Mouse (Mus musculus): ENCODE data around the gene Mtcp1. TPM values are rescaled to one million over a fixed set of nuclear protein-coding genes. Genes with fewer than 3 reads are reported as not detected.
A peak's percentile ranks its signal among the peaks of the same experiment; 100 is the strongest.

The Mtcp1 gene
- 7.0 and 9.8 TPM in 2 replicates for polyA plus RNA-seq (2011; ENCODE audit: insufficient read length, low read depth, missing spikeins)

- no peak for TF ChIP-seq CTCF (IDR thresholded peaks at IDR 0.05; ENCODE audit: borderline replicate concordance, insufficient read depth, low read length)
- TF ChIP-seq POLR2A (IDR thresholded peaks at IDR 0.05; ENCODE audit: low read depth, low read length), result peak; percentile 89
Observed at GRCm38 (mm10) chrX:75415936-75416785, at the start of gene Mtcp1, which contains the start of the genes Cmc4 and Brcc3. Gene Mtcp1 (minus strand): TSS chrX:75416588. Gene Cmc4 (minus strand): TSS chrX:75416584. Gene Brcc3 (plus strand): TSS chrX:75416628.

GRCm38 (mm10) chrX:75454597-75454996, 38.2 kb upstream of the Mtcp1 start:
- no peak overlapping the region for H3K27ac ChIP-seq (ENCODE audit: insufficient read depth, low read length)
- TF ChIP-seq CTCF (IDR thresholded peaks at IDR 0.05; ENCODE audit: borderline replicate concordance, insufficient read depth, low read length) (no peak), POLR2A (IDR thresholded peaks at IDR 0.05; ENCODE audit: low read depth, low read length) (no peak)

More at GRCm38 (mm10) chrX:75415936-75416785, at the start of gene Mtcp1, which contains the start of the genes Cmc4 and Brcc3:
- Histone ChIP-seq H3K4me3 (ENCODE audit: insufficient read depth, low read length) (peak within 1 kb of the TSS; percentile 53), H3K27ac (ENCODE audit: insufficient read depth, low read length) (peak within 1 kb of the TSS; percentile 69), H3K4me1 (ENCODE audit: control insufficient read depth, insufficient read depth, low read length) (no peaks in the 10 kb centered on the region)

GRCm38 (mm10) chrX:75409711-75410110, 6.7 kb downstream of the Mtcp1 start:
- Histone ChIP-seq H3K4me3 (ENCODE audit: insufficient read depth, low read length) (no peak overlapping the region), H3K4me1 (ENCODE audit: control insufficient read depth, insufficient read depth, low read length) (no peaks in the 10 kb centered on the region), H3K27ac (ENCODE audit: insufficient read depth, low read length) (no peak overlapping the region)
- TF ChIP-seq POLR2A (IDR thresholded peaks at IDR 0.05; ENCODE audit: low read depth, low read length), result no peak

More at GRCm38 (mm10) chrX:75454597-75454996, 38.2 kb upstream of the Mtcp1 start:
- Histone ChIP-seq H3K4me1 (ENCODE audit: control insufficient read depth, insufficient read depth, low read length) (no peaks in the 10 kb centered on the region), H3K4me3 (ENCODE audit: insufficient read depth, low read length) (no peak overlapping the region)

DNA sequence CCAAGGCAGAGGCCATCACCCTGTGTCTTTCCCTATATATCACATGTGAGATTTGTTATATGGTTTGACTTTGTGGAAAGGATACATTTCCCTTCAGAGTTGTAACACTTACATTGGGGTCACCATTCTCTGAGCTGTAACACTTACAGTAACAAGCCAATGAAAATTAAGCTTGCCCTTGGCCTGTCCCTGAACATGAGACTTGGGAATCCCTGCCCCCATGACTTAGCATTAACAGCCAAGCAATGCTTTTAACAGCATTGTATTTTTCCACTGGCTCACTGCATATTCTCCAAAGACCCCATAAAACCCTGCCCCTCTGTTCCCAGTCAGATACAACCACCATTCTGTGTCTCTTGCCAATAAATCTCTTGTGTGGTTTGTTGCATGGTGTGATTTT, 13.0 kb downstream of the Mtcp1 start:
- no peak overlapping the region for H3K4me3 ChIP-seq (ENCODE audit: insufficient read depth, low read length)
- H3K27ac ChIP-seq (ENCODE audit: insufficient read depth, low read length), result no peak overlapping the region
- TF ChIP-seq POLR2A (IDR thresholded peaks at IDR 0.05; ENCODE audit: low read depth, low read length) (no peak), CTCF (IDR thresholded peaks at IDR 0.05; ENCODE audit: borderline replicate concordance, insufficient read depth, low read length) (no peak)
- H3K4me1 ChIP-seq (ENCODE audit: control insufficient read depth, insufficient read depth, low read length), result no peaks in the 10 kb centered on the region

- TF ChIP-seq CTCF (IDR thresholded peaks at IDR 0.05; ENCODE audit: borderline replicate concordance, insufficient read depth, low read length), result no peak
- no peak for TF ChIP-seq POLR2A (IDR thresholded peaks at IDR 0.05; ENCODE audit: low read depth, low read length)
- H3K27ac ChIP-seq (ENCODE audit: insufficient read depth, low read length), result no peak overlapping the region
- H3K4me1 ChIP-seq (ENCODE audit: control insufficient read depth, insufficient read depth, low read length), result no peaks in the 10 kb centered on the region
- H3K4me3 ChIP-seq (ENCODE audit: insufficient read depth, low read length), result no peak overlapping the region
Observed at GRCm38 (mm10) chrX:75402668-75403067, 13.7 kb downstream of the Mtcp1 start.

- Histone ChIP-seq H3K27ac (ENCODE audit: insufficient read depth, low read length) (no peak overlapping the region), H3K4me3 (ENCODE audit: insufficient read depth, low read length) (no peak overlapping the region), H3K4me1 (ENCODE audit: control insufficient read depth, insufficient read depth, low read length) (no peaks in the 10 kb centered on the region)
- no peak for TF ChIP-seq POLR2A (IDR thresholded peaks at IDR 0.05; ENCODE audit: low read depth, low read length)
- no peak for TF ChIP-seq CTCF (IDR thresholded peaks at IDR 0.05; ENCODE audit: borderline replicate concordance, insufficient read depth, low read length)
Observed at GRCm38 (mm10) chrX:75399471-75399870, 16.9 kb downstream of the Mtcp1 start.

GRCm38 (mm10) chrX:75382195-75382771, 34.1 kb downstream of the Mtcp1 start, which contains the start of the genes Fundc2 and F8:
Gene Fundc2 (plus strand): TSS chrX:75382399.
Gene F8 (minus strand): TSS chrX:75382615.
- TF ChIP-seq CTCF (IDR thresholded peaks at IDR 0.05; ENCODE audit: borderline replicate concordance, insufficient read depth, low read length) (no peak), POLR2A (IDR thresholded peaks at IDR 0.05; ENCODE audit: low read depth, low read length) (peak; percentile 78)
- Histone ChIP-seq H3K4me3 (ENCODE audit: insufficient read depth, low read length) (peak within 1 kb of the TSS; percentile 70), H3K27ac (ENCODE audit: insufficient read depth, low read length) (no peak within 1 kb of the TSS; the same call in 1 of the 2 replicates), H3K4me1 (ENCODE audit: control insufficient read depth, insufficient read depth, low read length) (no peaks in the 10 kb centered on the region)

- no peak overlapping the region for H3K27ac ChIP-seq (ENCODE audit: insufficient read depth, low read length)
- no peaks in the 10 kb centered on the region for H3K4me1 ChIP-seq (ENCODE audit: control insufficient read depth, insufficient read depth, low read length)
- H3K4me3 ChIP-seq (ENCODE audit: insufficient read depth, low read length), result peak overlapping the region; percentile 38
- no peak for TF ChIP-seq POLR2A (IDR thresholded peaks at IDR 0.05; ENCODE audit: low read depth, low read length)
- no peak for TF ChIP-seq CTCF (IDR thresholded peaks at IDR 0.05; ENCODE audit: borderline replicate concordance, insufficient read depth, low read length)
Observed at GRCm38 (mm10) chrX:75381699-75382098, 34.7 kb downstream of the Mtcp1 start.

DNA sequence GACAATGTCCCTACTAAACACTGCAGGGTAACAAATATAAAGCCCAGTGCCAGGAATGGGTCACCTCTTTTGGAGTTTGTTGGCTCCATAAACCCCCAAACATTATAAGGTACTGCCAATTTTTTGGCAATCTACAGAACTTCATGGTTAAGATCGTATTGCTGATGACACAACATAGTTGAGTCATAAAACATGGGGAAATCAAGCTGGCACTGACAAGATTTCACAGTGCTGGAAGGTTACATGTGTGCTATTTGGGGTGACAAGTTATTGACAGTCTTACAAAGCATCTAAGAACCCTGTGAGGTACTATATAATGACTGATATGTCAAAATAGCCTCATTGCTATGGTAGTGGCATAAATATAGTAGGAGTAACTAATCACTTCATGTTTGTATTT, 35.2 kb downstream of the Mtcp1 start:
- H3K4me1 ChIP-seq (ENCODE audit: control insufficient read depth, insufficient read depth, low read length), result no peaks in the 10 kb centered on the region
- H3K4me3 ChIP-seq (ENCODE audit: insufficient read depth, low read length), result no peak overlapping the region
- no peak overlapping the region for H3K27ac ChIP-seq (ENCODE audit: insufficient read depth, low read length)
- TF ChIP-seq POLR2A (IDR thresholded peaks at IDR 0.05; ENCODE audit: low read depth, low read length) (no peak), CTCF (IDR thresholded peaks at IDR 0.05; ENCODE audit: borderline replicate concordance, insufficient read depth, low read length) (no peak)

DNA sequence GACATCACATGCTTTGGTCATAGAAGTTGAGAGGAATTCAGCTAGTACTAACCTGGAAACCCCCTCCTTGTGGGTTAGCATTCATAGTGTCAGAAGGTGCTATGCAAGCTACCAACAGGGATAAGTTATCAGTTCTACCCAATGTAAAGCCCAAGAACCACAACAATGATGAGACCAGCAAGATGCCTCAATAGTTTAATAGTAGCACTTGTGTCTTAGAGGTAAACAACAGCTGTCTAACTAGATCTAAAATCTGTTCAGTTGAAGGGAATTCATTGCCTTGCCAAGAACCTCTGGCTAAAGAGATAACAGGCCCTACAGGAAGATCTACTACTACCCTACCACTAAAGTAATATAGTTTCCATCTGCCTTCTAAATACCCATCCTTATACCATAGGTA, 39.6 kb downstream of the Mtcp1 start:
- no peak overlapping the region for H3K27ac ChIP-seq (ENCODE audit: insufficient read depth, low read length)
- H3K4me3 ChIP-seq (ENCODE audit: insufficient read depth, low read length), result no peak overlapping the region
- H3K4me1 ChIP-seq (ENCODE audit: control insufficient read depth, insufficient read depth, low read length), result no peaks in the 10 kb centered on the region
- no peak for TF ChIP-seq CTCF (IDR thresholded peaks at IDR 0.05; ENCODE audit: borderline replicate concordance, insufficient read depth, low read length)
- TF ChIP-seq POLR2A (IDR thresholded peaks at IDR 0.05; ENCODE audit: low read depth, low read length), result no peak

Data from embryonic fibroblast, embryonic 13.5 days (primary cell).